Mouse (Mus musculus) cerebellum, adult 11-12 months (tissue): ENCODE measurements around the gene Zfand2a.

Source experiments
- DNase-seq: peaks from one replicate; pipeline ENCODE4 v3.0.0; 2022

The Zfand2a gene

DNA sequence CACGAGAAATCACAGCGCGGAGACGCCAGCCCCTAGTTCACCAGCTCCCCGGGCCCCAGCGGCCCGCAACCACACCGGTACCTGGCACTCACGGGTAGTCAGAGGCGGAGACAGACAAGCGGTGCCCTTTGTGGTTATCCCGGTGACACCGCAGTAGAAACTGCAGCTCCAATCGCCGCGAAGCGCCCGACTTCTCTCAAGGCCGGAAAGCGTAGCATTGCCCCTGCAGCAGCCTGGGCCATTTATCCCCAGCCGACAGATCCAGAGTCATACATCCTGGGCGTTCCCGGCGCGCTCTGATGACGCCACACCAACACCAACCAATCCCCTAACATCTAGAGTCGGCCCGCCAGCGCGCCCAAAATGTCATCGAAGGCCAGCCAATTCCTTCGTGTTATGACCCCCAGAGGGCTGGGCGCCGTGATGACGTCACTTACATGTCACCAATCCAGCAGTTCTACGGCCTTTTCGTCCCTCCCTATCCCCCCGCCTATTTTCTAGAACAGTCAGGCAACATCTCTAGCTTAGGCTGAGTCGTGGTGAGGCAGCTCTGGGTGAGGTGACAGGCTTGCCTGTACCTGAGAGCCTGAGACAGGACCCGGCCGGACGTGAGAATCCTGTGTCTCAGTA lies at the start of gene Zfand2a:
Gene Zfand2a, minus strand, starts transcription at position 365 of the 630 bp plus-strand sequence.
- peak; percentile 100 for DNase-seq

DNA sequence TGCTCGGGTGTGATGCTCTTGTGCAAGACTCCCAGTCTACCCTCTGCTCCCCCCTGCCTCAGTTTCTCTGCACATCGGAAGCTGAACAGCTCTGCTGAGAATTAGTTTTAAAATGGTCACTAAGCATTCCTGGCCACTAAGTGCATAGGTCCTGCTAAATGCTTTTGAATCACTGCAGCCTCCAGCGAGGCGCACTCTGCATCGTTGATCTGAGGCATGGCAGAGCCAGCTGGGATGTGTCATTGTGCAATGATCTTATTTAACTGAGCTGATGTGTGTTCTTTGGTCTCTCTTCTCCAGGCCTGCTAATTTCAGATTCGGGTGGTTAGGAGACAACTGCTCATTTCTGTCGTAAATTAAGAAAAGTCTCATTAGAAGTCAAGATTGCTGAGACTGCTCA lies 44.5 kb upstream of the Zfand2a start:
- DNase-seq, result no peak

- DNase-seq, result no peak
These were observed 37.6 kb upstream of the Zfand2a start for GRCm38 (mm10) chr5:139521987-139522386.

DNA sequence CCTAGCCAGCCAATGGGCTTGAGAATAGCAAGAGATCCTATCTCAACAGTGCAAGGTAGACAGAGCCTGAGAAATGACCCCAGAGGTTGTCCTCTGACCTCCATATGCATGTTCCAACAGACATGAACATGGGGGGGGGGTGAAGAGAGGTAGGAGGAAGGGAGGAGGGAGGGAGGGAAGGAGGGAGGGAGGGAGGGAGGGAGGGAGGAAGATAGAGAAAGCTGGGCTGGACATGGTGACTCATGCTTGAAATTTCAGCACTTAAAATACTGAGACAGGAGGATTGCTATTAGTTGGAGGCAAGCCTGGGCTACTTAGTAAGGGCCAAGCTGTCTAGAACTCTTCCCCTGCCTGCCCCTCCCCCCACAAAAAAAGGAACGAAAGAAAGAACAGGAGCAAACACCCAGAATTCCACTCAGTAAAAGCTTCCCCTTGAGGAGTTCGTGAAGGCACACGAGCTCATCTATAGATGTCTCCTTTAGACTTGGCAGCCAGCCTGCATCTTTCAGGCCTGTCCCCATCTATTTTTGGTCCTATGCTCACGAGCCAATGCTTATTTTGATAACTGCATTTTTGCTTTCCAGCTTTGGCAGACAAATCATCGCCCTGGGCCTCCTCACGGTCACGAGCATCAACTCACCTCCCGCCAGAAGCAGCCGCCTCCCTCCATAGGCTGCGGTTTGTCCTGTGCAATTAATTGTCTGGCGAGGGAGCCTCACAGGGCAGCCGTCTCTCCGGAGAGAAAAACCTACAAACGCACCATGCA lies 35.9 kb upstream of the Zfand2a start:
- DNase-seq, result no peak

DNA sequence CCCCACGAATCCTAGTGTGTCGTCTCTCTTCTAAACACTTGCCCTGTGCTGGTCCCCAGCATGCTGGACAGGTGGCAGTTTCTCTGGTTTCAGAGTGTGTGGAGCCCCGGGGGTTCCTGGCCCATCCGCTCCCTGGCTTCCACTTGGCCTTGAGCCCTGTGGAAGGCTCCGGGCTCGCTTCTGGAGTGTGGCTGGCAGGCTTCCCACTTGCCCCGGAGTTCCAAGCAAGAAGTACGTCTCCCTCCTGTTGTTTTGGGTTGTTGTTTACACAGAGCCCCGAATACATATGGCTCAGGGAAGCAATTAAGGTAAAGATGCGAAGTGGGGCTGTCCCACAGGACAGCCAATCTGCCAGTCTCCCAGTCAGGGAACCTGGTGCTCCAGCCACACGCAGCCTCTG lies 31.9 kb upstream of the Zfand2a start:
- DNase-seq, result peak; percentile 52

GRCm38 (mm10) chr5:139512201-139512600 lies 27.9 kb upstream of the Zfand2a start:
- no peak for DNase-seq

- no peak for DNase-seq
These were observed 26.5 kb upstream of the Zfand2a start for GRCm38 (mm10) chr5:139510682-139511366.

DNA sequence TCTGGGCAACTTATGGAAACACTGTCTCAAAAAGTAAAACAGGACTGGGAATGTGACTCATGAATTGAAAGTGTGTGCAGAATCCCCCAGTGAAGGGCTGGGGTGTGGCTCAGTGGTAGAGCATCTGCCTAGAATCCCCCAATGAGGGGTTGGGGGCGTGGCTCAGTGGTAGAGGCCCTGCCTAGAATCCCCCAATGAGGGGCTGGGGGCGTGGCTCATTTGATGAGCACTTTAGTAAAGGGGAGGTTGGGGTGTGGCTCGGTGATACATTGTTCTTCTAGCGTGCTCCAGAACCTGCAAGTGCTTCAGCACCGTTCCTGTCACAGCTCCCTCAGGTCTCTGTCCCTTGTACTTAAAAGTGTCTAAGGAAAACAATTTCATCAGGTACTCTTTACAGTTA lies 21.9 kb upstream of the Zfand2a start:
- no peak for DNase-seq

GRCm38 (mm10) chr5:139505073-139505606 lies 20.8 kb upstream of the Zfand2a start:
- DNase-seq, result peak; percentile 83

DNA sequence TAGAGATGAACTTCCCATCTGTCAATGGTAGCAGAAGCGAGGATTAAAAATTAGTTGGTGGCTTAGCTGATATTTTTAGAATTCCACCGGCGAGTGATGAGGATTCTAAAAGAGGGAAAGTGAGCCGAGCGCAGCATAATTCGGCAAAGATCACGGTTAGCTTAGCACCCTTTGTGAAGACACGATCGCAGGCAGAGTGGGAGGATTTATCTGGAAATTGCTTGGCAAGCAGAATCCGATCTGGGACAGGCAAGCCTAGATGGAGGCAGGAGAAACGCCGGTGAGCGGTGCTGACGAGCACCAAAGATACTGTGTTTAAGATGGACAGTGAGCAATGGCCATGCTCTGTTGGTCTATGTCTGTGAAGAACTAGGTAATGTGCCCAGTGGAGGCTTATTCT lies 17.9 kb upstream of the Zfand2a start:
- DNase-seq, result no peak

DNA sequence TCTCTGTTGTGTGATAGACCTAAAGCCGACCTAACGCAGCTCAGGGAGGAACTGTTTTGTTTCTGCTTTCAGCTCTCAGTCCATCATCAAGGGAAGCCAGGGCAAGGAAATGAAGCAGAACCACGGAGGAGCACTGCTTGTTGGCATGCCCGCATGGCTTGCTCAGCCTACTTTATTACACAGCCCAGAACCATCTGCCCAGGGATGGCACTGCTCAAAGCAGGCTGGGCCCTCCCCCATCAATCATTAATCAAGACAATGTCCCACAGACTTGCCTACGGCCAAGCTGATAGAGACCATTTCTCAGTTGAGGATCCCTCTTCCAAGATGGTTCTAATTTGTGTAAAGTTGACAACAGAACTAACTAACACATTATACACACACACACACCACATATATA lies 14.4 kb upstream of the Zfand2a start:
- no peak for DNase-seq

DNA sequence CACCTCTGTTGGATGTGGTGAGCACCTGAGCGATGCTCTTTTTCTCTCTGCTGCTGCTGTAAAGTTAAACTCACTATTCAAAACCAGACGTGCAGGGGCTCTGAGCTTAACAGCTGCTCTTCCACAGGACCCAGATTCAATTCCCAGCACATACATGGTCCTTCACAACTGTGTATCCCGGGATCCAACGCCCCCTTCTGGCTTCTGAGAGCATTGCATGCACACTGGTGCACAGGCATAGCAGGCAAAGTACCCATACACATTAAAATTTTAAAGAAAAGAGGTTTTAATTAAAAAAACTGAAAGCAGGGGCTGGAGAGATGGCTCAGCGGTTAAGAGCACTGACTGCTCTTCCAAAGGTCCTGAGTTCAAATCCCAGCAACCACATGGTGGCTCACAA lies 12.6 kb upstream of the Zfand2a start:
- no peak for DNase-seq

GRCm38 (mm10) chr5:139495019-139495669 lies 10.8 kb upstream of the Zfand2a start:
- no peak for DNase-seq

DNA sequence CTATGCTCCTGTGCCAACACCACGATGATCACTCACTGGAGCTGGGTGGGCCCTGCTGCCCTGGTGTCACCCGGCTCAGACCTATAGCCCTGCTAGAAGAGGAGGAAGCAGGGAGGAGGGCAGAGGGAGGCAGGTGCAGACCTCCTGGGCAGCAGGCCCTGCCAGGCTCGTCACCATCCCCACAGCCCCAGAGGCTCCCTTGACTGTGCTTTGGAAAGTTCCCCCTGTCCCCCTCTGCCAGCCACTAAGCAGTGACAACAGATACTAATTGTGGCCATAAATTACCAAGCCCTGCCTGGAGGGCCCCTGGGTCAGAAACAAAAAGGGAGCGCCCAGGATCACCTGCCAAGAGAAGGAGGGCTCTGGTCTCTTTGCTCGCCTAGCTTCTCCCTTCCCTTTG lies 9.3 kb upstream of the Zfand2a start:
- no peak for DNase-seq

DNA sequence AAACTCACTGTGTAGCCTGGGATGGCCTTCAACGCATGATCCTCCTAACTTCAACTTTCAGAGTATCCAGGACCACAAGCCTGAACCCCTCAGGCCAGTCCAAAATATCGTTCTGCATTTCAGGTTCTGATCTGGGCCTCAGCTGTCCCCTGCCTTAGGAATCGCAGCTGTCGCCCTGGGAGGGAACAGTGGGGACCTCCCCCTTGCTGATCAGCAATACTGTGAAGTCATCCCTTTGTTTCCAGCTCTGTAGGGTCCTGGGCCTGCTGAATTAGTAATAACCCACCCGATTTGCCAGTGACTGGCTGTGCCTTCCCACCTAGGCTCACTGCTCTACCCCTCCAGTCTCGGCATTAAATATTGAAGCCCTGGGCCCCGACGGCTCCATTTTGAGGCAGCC lies 7.0 kb upstream of the Zfand2a start:
- no peak for DNase-seq

DNA sequence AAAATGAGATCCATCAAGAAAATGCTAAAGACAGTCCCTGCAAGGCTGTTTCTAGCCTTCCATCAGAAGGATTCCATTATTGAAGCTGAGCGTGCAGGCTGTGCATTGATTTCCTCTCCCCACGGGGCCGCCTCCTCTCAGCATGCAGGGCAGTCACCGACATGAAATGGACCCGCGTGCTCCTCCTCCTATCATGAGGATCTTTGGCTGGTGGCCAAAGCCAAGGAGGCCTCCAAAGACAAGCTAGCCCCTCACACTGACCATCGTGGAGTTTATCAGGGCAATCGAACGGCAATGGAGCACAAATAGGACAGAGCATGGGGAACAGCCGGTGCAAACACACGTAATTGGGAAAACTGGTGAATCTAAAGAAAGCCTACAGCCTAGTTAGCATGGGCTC lies 5.8 kb upstream of the Zfand2a start:
- no peak for DNase-seq

DNA sequence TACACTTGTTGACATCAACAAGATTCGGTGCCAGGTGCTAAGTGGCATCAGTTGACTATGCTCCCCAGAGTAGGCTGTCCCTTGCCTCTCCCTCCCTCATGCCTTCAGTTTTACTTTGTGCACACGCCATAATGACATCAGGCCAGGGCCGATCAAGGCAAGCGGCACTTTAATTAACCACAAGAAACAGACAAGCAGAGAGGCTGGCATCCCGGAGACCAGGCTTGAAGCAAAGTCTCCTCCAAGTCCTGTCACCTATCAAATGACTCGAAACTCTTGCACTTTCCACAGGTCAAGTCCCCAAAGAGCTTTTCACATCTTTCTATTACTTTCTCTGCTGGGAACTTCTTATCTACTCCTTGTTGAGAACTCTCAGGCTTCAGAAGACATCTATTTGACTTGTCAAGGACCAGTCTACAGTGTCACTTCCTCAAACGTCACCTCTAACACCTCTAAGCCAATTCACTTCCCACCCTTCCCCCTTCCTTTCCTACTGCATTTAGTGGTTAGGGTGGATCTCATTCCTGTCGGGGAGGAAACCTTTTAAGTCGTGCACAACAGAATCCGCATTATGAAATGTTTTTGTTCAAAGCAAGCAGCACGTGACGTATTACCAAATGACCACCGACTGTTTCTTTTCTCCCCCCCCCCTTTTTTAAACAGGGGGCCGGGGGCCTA lies 1.0 kb downstream of the Zfand2a start:
- DNase-seq, result no peak

DNA sequence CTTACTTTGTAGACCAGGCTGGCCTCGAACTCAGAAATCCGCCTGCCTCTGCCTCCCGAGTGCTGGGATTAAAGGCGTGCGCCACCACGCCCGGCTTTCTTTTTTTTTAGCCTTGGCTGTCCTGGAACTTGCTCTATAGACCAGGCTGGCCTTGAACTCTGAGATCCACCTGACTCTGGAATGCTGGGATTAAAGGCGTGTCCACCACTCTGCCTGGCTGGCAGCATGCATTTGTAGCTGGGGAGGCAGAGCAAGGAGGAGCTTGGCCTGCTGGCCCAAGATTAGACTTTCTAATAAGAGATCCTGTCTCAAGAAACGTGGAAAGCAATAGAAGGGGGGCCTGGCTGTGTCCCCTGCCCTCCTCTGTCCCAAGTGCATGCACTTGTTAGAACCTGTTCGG lies 3.9 kb downstream of the Zfand2a start:
- no peak for DNase-seq

GRCm38 (mm10) chr5:139479088-139479487 lies 5.3 kb downstream of the Zfand2a start:
- DNase-seq, result peak; percentile 34

DNA sequence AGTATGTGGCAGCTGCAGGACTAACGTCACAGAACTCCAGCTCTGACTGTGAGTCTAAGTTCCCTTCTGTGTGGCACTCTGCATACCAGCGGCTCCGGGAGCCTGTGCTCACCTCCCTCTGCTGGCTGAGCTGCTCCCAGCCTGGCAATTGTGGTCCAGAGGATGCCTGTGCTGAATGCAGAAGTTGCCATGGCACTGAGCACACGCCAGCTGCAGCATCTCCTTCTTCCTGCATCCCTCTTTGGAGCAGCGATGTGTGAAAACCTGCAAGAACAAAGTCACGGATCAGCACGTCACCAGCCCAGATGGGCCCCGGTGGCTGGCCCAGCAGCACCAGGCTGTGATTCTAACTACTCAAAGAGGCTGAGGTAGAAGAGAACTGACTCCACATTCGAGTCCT lies 9.6 kb downstream of the Zfand2a start:
- no peak for DNase-seq

- DNase-seq, result no peak
These were observed 16.4 kb downstream of the Zfand2a start for GRCm38 (mm10) chr5:139467998-139468397.

DNA sequence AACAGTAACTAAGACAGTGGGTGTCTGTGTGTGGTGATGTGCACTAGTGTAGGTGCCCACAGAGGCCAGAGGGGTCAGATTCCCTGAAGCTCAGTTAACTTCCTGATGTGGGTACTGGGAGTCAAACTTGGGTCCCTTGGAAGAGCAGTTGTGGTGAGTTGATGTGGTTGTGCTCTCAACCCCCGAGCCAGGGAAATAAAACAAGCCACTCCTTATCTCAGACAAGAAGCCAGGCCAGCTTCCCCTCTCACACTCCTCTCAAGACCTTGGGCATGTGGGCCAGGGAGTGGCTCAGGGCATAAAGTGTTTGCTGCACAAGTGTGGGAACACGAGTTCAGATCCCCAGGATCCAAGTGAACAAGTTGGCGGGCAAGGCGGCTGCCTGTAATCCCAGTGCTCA lies 17.5 kb downstream of the Zfand2a start:
- DNase-seq, result no peak

- no peak for DNase-seq
These were observed 18.0 kb downstream of the Zfand2a start for GRCm38 (mm10) chr5:139466373-139466772.
